Mouse (Mus musculus) gastrocnemius, postnatal 10 days (tissue): ENCODE measurements around the gene Sgf29. TPM values are rescaled to one million over a fixed set of nuclear protein-coding genes. Genes with fewer than 3 reads are reported as not detected.
A peak's percentile ranks its signal among the peaks of the same experiment; 100 is the strongest.

Experiments
- DNase-seq: peaks from one replicate; pipeline ENCODE4 v3.0.0; 2021; ENCODE audit warnings: mixed read lengths
- total RNA-seq, 2 experiments: library from RNA; stranded (reverse); gene quantifications; 2 replicates each; pipeline ENCODE4 v1.2.3; 2021

Gene Sgf29
- total RNA-seq, 2 experiments from 2014 or later: 21.9 to 22.9 TPM

- peak; percentile 73 for DNase-seq
These were observed 55.2 kb downstream of the Sgf29 start for GRCm38 (mm10) chr7:126704121-126704980.

GRCm38 (mm10) chr7:126707442-126708174, 58.5 kb downstream of the Sgf29 start, which contains the start of gene Coro1a:
Gene Coro1a, minus strand, starts transcription at chr7:126707787.
- DNase-seq: no peak

GRCm38 (mm10) chr7:126708175-126708952, 59.3 kb downstream of the Sgf29 start:
- DNase-seq: no peak

GRCm38 (mm10) chr7:126710266-126710665, 61.2 kb downstream of the Sgf29 start:
- DNase-seq: no peak

GRCm38 (mm10) chr7:126711910-126712309, 62.8 kb downstream of the Sgf29 start:
- no peak for DNase-seq

- DNase-seq: no peak
These were observed 66.6 kb downstream of the Sgf29 start for GRCm38 (mm10) chr7:126715679-126716078.

GRCm38 (mm10) chr7:126717566-126717965, 68.5 kb downstream of the Sgf29 start:
- DNase-seq: no peak

GRCm38 (mm10) chr7:126718787-126719337, 69.8 kb downstream of the Sgf29 start:
- DNase-seq: no peak

- no peak for DNase-seq
These were observed 72.5 kb downstream of the Sgf29 start for GRCm38 (mm10) chr7:126721635-126722034.

Other genes with a start within 250 kb of the Sgf29 start
- under 1 TPM; 0.35 to 0.72 TPM for gene Cd19, start 234.4 kb upstream of the Sgf29 start, total RNA-seq
- gene Rabep2, start 220.6 kb upstream of the Sgf29 start, total RNA-seq: 10 to 100 TPM; 11.4 to 15.2 TPM
- gene Atp2a1, start 186.2 kb upstream of the Sgf29 start, total RNA-seq: over 10,000 TPM; 11,325 to 12,607 TPM
- 10 to 100 TPM; 52.0 to 53.7 TPM for gene Sh2b1, start 173.9 kb upstream of the Sgf29 start, total RNA-seq
- gene Tufm, start 161.9 kb upstream of the Sgf29 start, total RNA-seq: 100 to 1,000 TPM in 1 of 2 experiments, 10 to 100 TPM in 1; 99.0 to 114 TPM
- gene Atxn2l, start 145.9 kb upstream of the Sgf29 start, total RNA-seq: 10 to 100 TPM; 33.6 to 45.6 TPM
- gene Eif3c, start 82.9 kb upstream of the Sgf29 start, total RNA-seq: 100 to 1,000 TPM; 147 to 153 TPM
- 1 to 10 TPM in 1 of 2 experiments, under 1 TPM in 1; 0.59 to 1.0 TPM for gene Apobr, start 64.4 kb upstream of the Sgf29 start, total RNA-seq
- gene Cln3, start 63.5 kb upstream of the Sgf29 start, total RNA-seq: 10 to 100 TPM in 1 of 2 experiments, 1 to 10 TPM in 1; 6.3 to 14.3 TPM
- not detected for gene Il27, start 54.4 kb upstream of the Sgf29 start, total RNA-seq
- 10 to 100 TPM; 19.0 to 25.3 TPM for gene Nupr1, start 18.4 kb upstream of the Sgf29 start, total RNA-seq
- gene Sult1a1, start 27.1 kb downstream of the Sgf29 start, total RNA-seq: 10 to 100 TPM; 13.8 to 24.7 TPM
- 10 to 100 TPM; 53.6 to 54.4 TPM for gene Bola2, start 46.1 kb downstream of the Sgf29 start, total RNA-seq
- 1 to 10 TPM; 4.2 to 6.1 TPM for gene Slx1b, start 46.5 kb downstream of the Sgf29 start, total RNA-seq
- 1 to 10 TPM; 5.0 to 7.0 TPM for gene Coro1a, start 58.5 kb downstream of the Sgf29 start, total RNA-seq
- gene Mapk3, start 110.3 kb downstream of the Sgf29 start, total RNA-seq: 10 to 100 TPM; 43.7 to 54.7 TPM
- gene Gdpd3, start 117.0 kb downstream of the Sgf29 start, total RNA-seq: 1 to 10 TPM; 1.0 to 4.0 TPM
- gene Ypel3, start 127.6 kb downstream of the Sgf29 start, total RNA-seq: 10 to 100 TPM; 56.3 to 62.9 TPM
- under 1 TPM; 0.38 to 0.75 TPM for gene Tbx6, start 132.2 kb downstream of the Sgf29 start, total RNA-seq
- 10 to 100 TPM; 44.2 to 48.8 TPM for gene Ppp4c, start 143.2 kb downstream of the Sgf29 start, total RNA-seq
- gene Fam57b, start 148.4 kb downstream of the Sgf29 start, total RNA-seq: 10 to 100 TPM; 10.3 to 10.5 TPM
- gene 4930451I11Rik, start 182.3 kb downstream of the Sgf29 start, total RNA-seq: not detected
- gene Doc2a, start 198.1 kb downstream of the Sgf29 start, total RNA-seq: under 1 TPM; 0.14 to 0.68 TPM
- gene Hirip3, start 212.7 kb downstream of the Sgf29 start, total RNA-seq: 10 to 100 TPM; 11.9 to 18.1 TPM
- 10 to 100 TPM; 18.6 to 23.6 TPM for gene Ino80e, start 213.1 kb downstream of the Sgf29 start, total RNA-seq
- gene Taok2, start 235.4 kb downstream of the Sgf29 start, total RNA-seq: 10 to 100 TPM; 40.2 to 52.3 TPM